Mouse (Mus musculus): ENCODE measurements at regions not wholly inside any gene's neighbourhood (a gene's known extent, or its start where the extent isn't known, plus 50 kb on each side); places are given as distances from the start of the nearest gene placed in this dataset.

DNA sequence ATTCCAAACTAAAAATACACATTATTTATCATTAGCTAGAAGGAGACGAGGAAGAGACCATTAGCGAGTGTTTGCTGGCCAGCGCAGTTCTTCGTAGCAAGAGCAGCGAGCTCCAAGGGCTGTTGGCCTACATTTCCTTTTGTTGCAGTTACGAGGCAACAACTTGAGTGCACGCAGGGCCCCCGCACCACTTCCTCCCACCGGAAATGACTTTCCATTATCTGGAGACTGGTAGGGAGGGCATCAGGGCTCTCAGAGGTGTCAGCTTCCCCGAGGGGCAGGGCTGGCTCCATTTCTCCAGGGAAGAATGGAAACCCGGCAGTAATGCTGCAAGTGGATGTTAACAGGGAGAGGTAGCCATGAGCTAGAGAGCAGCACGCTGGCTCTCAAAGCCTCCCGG is 114.3 kb upstream of the Rpl38 start:
- intact Hi-C loops (cut with DNase I) = no loop called here
- DNase-seq (ENCODE audit: low spot score in 2 of 2) = no peak

DNA sequence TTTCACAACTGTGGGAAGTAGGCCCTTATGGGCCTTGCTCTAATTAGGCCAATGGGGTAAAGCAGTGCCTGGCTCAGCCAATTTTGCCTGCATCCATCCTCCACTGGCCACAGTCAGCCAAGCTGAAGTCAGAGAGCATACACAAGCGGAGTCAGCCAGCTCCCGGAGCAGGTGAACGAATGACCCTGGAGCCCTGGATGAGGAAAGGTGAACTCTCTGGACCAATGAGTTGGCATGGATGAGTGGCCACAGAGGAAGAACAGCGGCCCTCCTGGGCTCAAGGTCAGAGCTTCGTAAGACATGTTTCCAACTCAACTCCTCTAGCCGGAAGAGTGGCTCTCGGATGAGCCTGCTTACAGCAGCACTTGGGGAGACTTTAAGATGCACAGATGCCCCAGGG is 116.1 kb upstream of the Rpl38 start:
- DNase-seq (ENCODE audit: low spot score in 2 of 2) = no peak
- intact Hi-C loops (cut with DNase I) = no loop called here

DNA sequence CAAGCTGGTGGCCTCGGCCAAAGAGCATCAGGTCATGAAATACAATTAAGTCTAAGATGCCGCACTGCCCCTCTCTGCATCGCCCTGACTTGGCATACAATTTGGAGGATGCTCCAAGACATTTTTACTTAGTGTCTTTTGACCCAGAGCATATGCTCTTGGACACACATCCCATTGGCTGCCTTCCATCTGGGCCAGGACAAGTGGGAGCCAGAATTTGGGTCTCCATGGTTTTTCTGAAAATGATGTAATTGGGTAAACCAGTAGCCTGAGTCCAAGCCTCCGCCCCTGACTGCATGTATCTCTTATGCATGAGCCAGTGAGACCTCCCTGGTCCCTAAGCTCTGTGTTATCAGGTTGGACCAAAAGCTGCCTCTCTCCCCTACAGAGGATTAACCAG is 117.1 kb upstream of the Rpl38 start:
- intact Hi-C loops (cut with DNase I) = no loop called here
- DNase-seq (ENCODE audit: low spot score in 2 of 2) = no peak

DNA sequence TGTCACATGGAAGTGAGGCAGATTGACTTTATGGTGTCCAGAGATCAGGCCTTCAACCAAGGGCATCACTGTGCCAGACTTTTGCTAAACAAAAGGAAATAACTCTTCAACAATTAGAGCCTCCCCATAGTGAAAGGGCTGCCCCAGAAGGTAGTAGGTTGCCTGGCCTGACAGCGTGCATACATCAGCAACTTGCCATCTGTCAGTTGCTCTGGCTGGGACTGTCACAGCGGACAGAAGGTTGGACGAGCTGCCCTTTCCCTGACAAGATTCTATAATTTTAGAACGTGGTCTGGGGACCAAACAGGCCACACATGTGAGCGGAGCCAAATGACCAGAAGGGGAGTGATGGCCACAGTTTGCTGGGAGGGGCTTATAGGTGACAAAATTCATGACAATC is 119.7 kb upstream of the Rpl38 start:
- intact Hi-C loops (cut with DNase I) = no loop called here
- no peak for DNase-seq (ENCODE audit: low spot score in 2 of 2)

DNA sequence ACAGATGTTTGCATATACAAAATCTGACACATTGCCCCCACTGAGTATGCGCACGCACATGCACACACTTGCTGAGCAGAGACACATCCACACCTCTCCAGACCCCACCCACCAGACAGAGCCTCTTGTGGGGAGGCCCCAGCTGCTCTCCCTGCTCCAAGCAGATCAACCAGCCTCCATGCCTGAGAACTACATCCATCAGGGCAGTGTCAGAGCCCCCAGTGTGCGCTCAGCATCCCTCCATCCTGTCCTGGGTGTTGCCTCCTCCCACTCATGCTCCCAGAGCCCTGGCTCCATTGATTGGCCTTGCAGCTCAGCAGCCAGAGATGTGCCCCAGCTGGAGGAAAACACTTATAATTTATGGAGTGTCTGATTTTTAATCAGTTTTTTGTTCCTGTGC is 124.1 kb upstream of the Rpl38 start:
- intact Hi-C loops (cut with DNase I) = no loop called here

DNA sequence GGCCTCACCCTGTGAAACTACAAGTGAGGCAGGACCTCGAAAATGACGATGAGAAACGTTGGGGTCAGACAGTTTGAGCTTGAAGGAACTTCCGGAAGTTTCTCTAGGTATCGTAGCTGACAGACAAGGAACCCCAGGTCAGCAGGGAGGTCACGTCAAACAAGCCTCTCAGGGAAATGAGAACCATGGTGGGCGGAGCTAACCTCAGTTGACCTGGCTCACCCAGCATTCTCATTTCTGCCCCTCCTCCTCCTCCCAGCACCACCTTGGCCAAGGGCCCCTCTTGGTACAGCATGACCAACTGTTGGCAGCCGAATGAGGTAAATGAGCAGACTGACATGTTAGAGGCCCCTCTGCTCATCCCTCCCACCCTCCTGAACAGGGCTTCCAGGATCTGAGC is 126.2 kb upstream of the Rpl38 start:
- DNase-seq (ENCODE audit: low spot score in 2 of 2) = no peak
- intact Hi-C loops (cut with DNase I) = no loop called here

More for the DNA sequence above, 124.1 kb upstream of the Rpl38 start:
- DNase-seq (ENCODE audit: low spot score in 2 of 2) = no peak

DNA sequence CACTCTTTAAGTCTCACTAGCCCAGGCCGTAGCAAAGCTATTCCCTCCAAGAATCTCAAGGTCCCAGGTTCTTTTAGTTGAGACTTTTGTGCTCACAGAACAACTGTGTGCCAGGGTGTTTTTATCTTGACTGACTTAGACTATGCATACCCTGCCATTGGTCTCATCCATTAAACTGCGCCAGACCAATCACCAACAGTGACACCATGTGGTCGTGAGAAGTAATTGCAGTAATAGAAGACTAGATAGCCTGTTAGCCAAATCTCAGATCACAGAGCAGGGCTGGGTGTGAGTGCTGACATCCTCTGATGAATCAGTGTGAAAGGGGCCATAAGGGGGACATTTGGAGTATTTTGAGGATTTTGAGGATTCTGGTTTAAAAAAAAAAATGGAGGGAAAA is 127.8 kb upstream of the Rpl38 start:
- intact Hi-C loops (cut with DNase I) = no loop called here
- DNase-seq (ENCODE audit: low spot score in 2 of 2) = no peak

DNA sequence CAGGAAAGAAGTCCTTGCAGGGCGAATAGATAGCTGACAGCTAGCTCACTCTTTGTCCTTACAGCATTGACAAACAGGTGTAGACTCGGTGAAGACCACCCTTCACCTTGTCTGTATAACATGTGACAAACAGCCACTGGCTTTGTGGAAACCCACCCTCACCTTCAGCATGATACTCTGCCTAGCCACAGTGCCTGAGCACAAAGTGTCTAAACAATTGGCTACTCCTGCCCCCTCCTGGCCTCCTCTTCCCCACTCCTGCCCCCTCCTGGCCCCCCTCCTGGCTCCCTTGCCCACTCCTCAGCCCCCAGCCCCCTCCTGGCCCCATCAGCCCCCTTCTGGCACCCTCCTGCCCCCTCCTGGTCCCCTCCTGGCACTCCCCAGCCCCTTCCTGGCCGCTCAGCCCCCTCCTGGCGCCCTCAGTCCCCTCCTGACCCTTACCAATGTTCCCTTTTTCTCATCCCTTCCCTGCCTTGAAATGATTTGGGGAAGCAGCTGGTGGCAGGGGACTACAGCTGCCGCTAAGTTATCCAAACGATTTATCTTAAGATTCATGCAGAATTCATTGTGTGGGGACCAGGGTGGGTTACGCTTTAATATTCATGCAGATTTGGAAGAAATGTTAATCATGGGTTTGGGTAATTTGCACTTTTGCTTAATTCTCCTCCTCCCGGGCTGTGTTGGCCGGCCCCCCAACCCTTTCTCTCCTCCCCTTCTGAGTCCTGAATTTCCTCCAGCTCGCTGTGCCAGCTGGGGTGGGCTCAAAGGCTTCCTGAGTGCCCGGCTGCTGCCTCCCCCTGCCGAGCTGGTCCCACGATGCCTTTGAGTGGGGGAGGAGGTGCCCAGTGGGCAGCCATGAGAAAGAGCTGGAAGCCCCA is 131.5 kb upstream of the Rpl38 start:
- peak; percentile 19 to 34 for DNase-seq (ENCODE audit: low spot score in 2 of 2)
- intact Hi-C loops (cut with DNase I) = no loop called here

DNA sequence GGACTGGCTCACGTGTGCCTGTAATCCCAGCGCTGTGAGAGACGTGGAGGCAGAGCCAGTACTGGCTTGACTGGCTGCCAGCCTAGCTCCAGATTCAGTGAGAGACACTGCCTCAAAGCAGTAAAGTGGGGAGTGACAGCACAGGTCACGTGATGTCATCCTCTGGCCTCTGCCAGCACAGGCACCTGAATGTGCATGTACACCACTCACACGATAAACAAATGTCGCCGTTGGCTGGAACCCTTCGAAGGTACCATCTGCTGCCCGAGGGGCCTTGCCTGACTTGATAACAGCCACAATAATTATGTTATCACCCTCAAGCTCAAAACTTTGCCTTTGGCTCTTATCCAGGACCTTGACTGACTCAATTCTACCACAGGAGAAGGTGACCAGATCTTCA is 132.4 kb upstream of the Rpl38 start:
- DNase-seq (ENCODE audit: low spot score in 2 of 2) = no peak
- intact Hi-C loops (cut with DNase I) = no loop called here

DNA sequence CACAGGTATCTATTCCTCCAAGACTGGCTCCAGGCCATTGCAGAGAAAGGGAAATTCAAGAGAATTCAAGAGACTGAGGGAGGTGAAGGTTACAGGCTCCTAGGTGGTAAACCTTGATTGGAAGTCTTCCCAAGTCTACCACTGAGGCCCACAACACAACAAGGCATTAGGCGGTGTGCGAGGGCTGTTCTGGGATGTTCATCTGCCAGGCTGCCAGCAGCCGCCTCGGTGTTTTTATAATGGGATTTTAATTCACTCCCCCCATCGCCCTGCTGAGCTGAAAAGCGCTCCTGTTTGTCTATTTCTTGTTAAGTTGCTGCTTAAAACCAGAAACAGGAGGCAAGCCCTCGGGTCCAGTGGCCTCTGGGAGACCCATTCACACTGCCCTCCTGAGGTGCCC is 133.9 kb upstream of the Rpl38 start:
- DNase-seq (ENCODE audit: low spot score in 2 of 2) = no peak
- intact Hi-C loops (cut with DNase I) = no loop called here

DNA sequence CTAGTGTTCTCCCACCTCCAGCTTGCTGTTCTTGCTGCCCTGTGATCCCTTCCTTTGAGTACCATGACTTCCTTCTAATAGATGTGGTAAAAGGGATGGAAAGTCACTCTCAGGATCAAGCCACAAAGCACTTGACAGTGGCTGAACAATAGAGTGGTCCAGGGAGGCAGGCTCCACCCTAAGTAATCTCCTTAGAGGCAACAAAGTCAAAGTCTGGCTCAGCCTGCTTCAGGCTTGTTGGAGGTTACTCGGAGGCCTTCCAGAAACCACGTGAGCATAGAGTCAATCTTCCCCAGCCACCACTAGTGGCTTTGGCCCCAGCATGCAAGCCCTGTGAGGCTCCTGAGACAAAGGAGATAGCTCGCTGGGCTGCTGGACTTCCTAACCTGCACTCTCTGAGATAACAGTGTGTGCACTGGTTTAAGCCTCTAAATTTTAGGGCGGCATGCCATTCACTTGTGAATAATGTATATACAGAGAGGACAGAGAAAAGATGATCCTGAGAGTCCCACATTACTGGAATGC is 137.0 kb upstream of the Rpl38 start:
- DNase-seq (ENCODE audit: low spot score in 2 of 2) = no peak
- intact Hi-C loops (cut with DNase I) = no loop called here

DNA sequence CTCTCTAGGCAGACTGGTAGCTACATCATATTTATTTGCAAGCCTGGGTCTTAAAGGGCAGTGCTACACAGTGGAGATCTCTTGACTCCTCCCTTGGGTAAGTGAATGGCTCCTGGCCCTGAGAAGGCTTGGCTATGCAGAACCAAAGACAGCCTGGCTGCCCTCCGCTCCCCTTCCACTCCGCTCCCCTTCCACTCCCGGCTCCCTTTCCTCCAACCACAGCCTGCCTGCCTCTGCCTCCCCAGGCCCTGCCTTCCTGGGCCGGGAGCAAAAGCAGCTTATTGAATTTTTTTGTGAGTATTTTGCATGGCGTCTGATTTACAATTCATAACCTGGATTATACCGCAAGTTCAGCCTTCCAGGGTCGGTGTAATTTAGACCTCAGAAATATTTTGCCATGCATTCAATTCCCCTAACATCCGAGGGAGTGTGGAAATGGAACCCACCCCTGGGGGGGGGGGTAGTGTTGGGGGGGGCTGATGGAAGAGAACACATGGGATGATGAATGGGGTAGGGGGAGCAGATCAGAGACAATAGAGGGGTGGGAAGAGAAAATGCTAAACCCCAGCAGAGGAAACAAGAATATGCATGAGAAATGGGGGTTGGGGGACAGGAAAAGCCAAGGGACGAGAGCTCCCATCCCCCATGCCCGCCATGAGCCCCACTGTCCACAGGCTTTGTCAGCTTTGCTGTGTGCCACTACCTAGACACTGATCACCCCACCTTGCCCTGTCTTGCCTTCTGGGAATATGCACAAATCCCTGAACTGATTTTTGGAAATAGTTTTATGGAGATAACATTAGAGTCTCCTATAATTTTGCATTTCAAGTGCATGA is 139.2 kb upstream of the Rpl38 start:
- DNase-seq (ENCODE audit: low spot score in 2 of 2) = no peak

DNA sequence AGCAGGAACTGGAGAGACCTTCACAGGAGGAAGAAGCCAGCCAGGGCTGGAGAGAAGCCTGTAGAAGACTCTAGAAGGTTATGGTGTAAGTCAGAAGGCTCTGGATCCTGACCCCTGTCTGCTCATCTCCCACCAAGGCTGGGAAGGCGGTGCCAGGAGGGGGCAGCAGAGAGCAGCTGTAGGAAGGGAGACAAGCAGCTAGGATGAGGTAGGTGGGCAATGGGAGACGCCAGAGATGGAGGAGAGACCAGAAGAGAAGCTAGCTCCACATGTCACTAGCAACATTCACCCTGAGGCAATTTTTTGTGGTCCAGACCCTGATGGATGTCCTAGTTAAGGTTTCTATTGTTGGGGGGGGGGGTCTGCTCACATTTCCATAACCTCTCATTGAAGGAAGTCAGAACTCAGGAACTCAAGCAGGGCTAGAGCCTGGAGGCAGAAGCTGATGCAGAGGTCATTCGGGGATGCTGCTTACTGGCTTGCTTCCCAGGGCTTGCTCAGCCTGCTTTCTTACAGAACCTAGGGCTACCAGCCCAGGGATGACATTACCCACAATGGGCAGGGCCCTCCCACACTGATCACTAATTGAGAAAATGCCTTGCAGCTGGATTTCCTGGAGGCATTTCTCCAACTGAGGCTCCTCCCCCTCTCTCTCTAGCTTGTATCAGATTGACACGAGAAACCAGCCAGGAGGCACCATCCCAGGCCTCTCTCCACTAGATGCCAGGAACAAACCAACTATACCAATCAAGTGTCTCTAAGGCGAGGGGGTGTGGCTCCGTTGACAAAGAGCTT is 144.7 kb upstream of the Rpl38 start:
- DNase-seq (ENCODE audit: low spot score in 2 of 2) = peak; percentile 31 to 74
- intact Hi-C loops (cut with DNase I) = loop anchor here (5.0 kb wide), 1 partner anchor 114 kb away; no protein-coding TSS in a partner anchor

More for the DNA sequence above, 139.2 kb upstream of the Rpl38 start:
- intact Hi-C loops (cut with DNase I) = no loop called here

DNA sequence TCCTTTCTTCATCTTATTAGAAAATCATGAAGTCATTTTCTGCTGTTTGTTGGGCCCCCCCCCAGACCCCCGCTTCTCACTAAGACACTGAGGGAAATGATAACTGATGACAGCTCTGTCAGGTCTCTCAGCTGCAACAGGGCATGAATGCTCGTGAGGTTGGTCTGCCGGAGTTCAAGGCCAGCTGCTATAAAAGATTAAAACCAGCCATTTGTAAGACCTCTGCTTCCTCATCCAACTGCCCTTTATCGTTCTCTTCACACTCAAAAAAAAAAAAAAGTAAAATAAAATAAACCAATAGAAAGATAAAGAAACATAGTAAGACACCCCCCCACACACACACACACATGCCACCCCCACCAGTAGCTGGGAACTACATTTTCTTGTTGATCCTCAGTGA is 153.0 kb upstream of the Rpl38 start:
- DNase-seq (ENCODE audit: low spot score in 2 of 2) = no peak
- intact Hi-C loops (cut with DNase I) = no loop called here

DNA sequence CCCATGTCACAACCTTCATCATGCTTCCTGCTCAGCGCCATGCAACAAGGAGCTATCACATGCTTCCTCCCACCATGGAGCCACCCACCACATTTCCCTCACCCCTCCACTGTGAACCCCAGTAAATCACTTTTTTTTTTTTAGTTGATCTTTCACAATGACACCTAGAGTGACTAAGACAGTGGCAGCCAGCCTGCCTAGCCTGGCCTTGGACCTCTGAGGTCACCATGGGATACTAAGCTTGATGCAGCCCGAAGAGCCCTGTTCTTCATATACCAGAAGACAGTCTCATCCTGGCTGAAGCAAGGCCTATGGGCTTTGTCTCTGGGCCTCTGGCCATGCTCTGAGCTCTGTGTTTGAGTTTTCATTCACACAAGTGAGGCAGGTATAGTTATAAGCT is 154.2 kb upstream of the Rpl38 start:
- intact Hi-C loops (cut with DNase I) = no loop called here
- no peak for DNase-seq (ENCODE audit: low spot score in 2 of 2)

DNA sequence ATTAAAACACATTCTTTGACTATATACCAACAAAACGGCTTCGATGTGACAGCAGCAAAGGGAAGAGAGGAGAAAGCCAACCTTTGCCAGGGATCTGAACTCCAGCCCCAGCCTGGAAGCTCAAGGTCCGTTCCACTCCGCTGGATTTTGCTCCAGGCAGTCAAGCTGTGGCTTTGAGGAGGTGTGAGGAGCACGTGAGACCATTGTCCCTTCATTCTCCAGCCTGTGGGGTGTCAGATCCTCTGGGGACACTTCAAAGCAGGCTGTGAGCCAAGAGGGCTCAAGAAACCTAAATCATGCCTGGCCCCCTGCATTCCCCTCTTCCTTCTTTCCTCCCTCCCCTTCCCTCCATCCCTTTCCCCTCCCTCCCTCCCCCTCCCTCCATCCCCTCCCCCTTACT is 154.9 kb upstream of the Rpl38 start:
- intact Hi-C loops (cut with DNase I) = no loop called here
- DNase-seq (ENCODE audit: low spot score in 2 of 2) = no peak

DNA sequence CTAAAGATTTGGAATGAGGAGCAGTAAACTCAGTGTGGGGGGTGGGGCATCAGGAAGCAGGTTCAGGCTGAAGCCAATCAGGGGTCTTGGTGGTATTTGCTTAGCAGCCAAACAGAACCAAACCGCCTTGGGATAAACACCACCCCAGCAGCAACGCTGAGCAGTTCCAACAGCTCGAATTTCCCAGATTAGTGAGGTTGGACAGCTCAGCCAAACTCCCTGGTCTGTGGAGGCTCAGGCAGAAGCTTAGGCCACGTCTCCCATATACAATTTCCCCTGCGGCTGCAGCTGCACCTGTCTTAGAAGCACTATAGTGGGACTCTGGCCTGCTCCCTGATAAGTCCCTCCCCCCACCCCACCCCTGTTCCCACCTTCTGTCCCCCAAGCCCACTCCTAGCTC is 156.3 kb upstream of the Rpl38 start:
- intact Hi-C loops (cut with DNase I) = no loop called here
- DNase-seq (ENCODE audit: low spot score in 2 of 2) = no peak

DNA sequence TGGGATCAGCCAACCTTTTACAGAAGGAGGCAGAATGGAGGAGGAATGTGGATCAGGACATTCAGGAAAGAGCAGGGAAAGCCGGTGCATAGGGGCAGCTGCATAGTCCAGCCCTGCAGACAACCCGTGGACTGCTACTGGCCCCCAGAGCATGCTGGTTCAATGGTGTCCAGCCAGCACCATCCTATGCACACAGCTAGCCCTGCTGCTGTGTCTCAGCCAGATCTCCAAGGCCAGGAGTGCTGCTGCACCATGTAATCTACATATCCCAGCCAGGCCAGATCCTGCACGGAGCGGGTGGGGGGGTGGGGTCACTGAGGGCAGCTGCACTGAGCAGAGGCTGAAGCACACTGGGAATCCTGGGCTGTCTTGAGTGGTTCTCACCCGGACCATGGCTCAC is 165.8 kb upstream of the Rpl38 start:
- intact Hi-C loops (cut with DNase I) = no loop called here
- DNase-seq (ENCODE audit: low spot score in 2 of 2) = no peak

DNA sequence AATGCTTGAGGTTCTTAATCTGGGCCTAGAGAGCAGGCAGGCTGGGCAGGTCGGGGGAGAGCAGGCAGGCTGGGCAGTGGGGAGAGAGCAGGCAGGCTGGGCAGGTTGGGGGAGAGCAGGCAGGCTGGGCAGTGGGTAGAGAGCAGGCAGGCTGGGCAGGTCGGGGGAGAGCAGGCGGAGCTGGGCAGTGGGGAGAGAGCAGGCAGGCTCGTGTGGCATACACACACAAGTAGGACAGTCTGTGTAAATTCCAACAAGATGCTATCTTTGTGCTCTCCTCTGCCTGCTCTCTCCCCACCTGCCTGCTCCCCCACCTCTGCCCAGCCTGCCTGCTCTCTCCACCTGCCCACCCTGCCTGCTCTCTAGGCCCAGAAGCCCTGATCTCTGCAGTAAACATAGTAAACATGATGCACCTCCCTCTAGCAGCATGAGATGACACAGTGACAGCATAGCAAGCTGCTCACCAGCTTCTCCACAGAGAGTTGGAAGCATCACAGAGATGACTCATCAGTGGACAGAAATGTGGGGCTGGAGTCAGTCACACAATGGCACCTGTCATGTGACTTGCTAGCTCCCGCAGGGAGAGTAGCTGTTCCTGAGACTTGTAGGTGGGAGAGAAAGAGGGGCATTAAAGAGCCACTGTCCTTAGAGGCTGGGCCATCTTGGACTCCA is 166.3 kb upstream of the Rpl38 start:
- peak; percentile 20 to 71 for DNase-seq (ENCODE audit: low spot score in 2 of 2)

More for the DNA sequence above, 166.3 kb upstream of the Rpl38 start:
- intact Hi-C loops (cut with DNase I) = no loop called here
